Mouse (Mus musculus) forebrain, embryonic 12.5 days (tissue): ENCODE data around the gene Rbm3. TPM values are rescaled to one million over a fixed set of nuclear protein-coding genes. Genes with fewer than 3 reads are reported as not detected.

Experiments
- polyA plus RNA-seq: library from polyadenylated mRNA; unstranded; fragments of >200 nt; fragmentation: Nextera tagmentation; extraction: Ambion mirVana; gene quantifications from 2 replicates; pipeline ENCODE4 v1.2.1, GENCODE M21; 2016

Gene Rbm3
- polyA plus RNA-seq, 1 experiment from 2014 or later = 498 TPM

Other genes starting within 250 kb of the Rbm3 start
- 169 and 181 TPM in 2 replicates for gene Pqbp1, start 246.6 kb downstream of the Rbm3 start, polyA plus RNA-seq
- 146 and 158 TPM in 2 replicates for gene Timm17b, start 246.5 kb downstream of the Rbm3 start, polyA plus RNA-seq
- gene Gm10491, start 238.0 kb downstream of the Rbm3 start, polyA plus RNA-seq = not detected in 2 replicates
- not detected in 2 replicates for gene Gm10490, start 236.3 kb downstream of the Rbm3 start, polyA plus RNA-seq
- gene Pcsk1n, start 226.1 kb downstream of the Rbm3 start, polyA plus RNA-seq = 57.6 and 59.9 TPM in 2 replicates
- gene Eras, start 217.3 kb downstream of the Rbm3 start, polyA plus RNA-seq = not detected in 2 replicates
- gene Hdac6, start 198.0 kb downstream of the Rbm3 start, polyA plus RNA-seq = 81.5 and 85.6 TPM in 2 replicates
- 0.87 and 0.97 TPM in 2 replicates for gene Gata1, start 167.8 kb downstream of the Rbm3 start, polyA plus RNA-seq
- 0.31 and 0.42 TPM in 2 replicates for gene Glod5, start 127.4 kb downstream of the Rbm3 start, polyA plus RNA-seq
- 83.3 and 87.9 TPM in 2 replicates for gene Suv39h1, start 71.1 kb downstream of the Rbm3 start, polyA plus RNA-seq
- gene Was, start 55.4 kb downstream of the Rbm3 start, polyA plus RNA-seq = 0.09 and 0.17 TPM in 2 replicates
- 38.6 and 39.1 TPM in 2 replicates for gene Wdr13, start 13.0 kb downstream of the Rbm3 start, polyA plus RNA-seq
- 13.5 and 14.3 TPM in 2 replicates for gene Tbc1d25, start 30.3 kb upstream of the Rbm3 start, polyA plus RNA-seq
- 19.5 and 25.3 TPM in 2 replicates for gene Ebp, start 47.6 kb upstream of the Rbm3 start, polyA plus RNA-seq
- gene Porcn, start 60.6 kb upstream of the Rbm3 start, polyA plus RNA-seq = 20.1 and 22.9 TPM in 2 replicates
- gene Ftsj1, start 106.5 kb upstream of the Rbm3 start, polyA plus RNA-seq = 42.6 and 44.8 TPM in 2 replicates
- gene Slc38a5, start 125.3 kb upstream of the Rbm3 start, polyA plus RNA-seq = 3.3 and 3.9 TPM in 2 replicates
- gene Ssxb10, start 181.5 kb upstream of the Rbm3 start, polyA plus RNA-seq = not detected in 2 replicates
- not detected in 2 replicates for gene Ssxb9, start 221.1 kb upstream of the Rbm3 start, polyA plus RNA-seq